Mouse (Mus musculus) common myeloid progenitor, adult 5-6 weeks (primary cell): ENCODE results near the gene Cacna2d4. TPM values are rescaled to one million over a fixed set of nuclear protein-coding genes. Genes with fewer than 3 reads are reported as not detected.
A peak's percentile ranks its signal among the peaks of the same experiment; 100 is the strongest.

Experiments used
- ATAC-seq: replicated peaks from 2 replicates; pipeline ENCODE4 v1.8.0; 2016; ENCODE audit warnings: low read depth, mild to moderate bottlenecking, moderate TSS enrichment, inconsistent platforms; ENCODE audit not compliant: poor library complexity, severe bottlenecking
- total RNA-seq: library from RNA; stranded (forward); fragments of 200-1000, 187-1606 nt; gene quantifications from 2 replicates; pipeline ENCODE4 v1.2.3, GENCODE M21; 2017

The Cacna2d4 gene
- total RNA-seq, 1 experiment from 2014 or later: 0.18 TPM

GRCm38 (mm10) chr6:119336124-119336523 is 99.8 kb downstream of the Cacna2d4 start:
- ATAC-seq: peak; percentile 62

DNA sequence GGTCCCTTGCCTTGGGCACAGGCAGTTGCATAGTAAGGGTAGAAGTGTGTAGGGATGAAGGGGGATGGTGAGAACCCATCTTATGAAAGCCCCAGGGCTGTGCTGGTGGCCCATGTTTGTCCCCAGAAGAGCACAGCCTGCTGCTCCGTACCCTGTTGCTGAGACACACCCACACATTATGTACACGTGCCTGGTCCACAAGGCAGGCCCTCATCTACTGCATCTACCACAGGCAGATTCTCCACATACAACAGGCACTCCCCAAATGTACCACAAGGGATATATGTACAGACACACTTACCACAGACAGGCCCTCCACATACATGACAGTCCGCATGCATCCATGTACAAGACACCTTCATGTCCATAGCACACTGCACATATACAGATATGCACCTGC is 101.0 kb downstream of the Cacna2d4 start:
- ATAC-seq: no peak

DNA sequence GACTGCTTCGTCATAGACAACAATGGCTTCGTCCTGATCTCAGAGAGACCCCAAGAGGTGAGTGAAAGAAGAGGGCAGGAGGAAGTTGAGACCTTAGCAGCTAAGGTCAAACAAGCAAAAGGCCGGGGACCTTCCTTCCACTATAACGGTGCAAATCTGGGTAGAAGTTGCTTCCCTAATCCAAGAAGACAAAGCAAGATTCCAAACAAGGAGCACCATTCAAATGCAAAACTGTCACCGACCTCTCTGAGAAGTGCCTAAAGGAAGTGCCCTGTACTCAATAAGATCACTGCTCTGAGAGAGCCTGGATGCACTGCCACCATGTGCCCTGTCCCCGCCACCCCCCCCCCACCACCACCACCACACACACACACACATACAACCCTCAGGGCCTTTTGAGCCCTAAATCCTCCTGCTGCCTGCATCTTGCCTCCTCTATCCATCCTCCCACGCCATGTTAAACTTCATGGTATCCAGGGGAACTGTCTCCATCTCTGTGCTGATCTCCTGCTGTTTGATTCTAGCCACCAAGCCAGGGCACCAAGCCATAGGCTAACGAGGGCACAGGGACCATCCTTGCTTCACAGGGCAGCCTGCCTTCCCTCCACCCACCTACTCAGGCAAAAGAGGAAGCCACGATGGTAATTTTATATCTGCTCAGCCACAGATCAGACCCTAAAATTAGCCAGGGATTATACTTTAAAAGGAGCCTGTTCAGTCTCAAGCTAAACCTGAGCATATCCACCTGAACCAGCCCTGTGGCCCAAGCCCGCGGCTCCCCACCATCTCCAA is 102.0 kb downstream of the Cacna2d4 start:
- peak; percentile 64 for ATAC-seq

DNA sequence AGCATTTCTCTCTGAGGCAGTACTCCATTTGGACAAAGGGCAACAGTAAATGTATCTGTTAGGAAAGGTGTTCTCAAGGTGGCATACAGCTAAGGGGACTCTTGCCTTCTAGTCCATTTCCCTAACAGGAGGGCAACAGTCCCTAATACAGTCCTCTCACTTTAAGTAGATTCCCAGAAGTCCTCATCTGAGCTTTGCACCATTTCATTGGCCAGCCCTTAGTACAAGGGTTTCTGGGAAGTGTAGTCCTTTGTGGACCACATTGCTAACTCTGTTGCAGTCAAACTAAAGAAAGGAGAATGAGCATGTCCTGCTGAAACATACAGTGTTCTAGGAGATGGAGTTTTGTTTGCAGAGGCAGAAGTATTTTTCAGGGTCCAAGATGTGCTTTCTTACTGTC is 105.1 kb downstream of the Cacna2d4 start:
- peak; percentile 66 for ATAC-seq

DNA sequence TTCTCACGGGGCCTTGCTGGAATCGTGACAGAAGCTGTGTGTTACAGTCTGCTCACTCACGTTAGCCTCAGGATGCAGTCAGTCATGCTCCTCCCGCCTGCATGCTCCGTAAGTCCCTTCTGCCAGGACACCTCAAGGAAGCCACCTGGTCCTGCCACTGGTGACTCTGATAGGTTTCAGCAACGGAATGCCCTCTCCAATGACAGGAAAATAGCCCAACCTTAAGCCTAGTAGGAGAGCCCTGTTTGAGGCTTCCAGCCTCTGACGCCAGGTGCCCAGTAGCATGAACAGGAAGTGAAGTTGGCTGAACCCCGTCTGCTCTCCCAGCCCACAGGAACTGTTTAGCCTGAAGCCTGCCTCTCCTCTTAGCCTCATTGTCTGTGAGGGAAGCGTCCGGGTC is 109.9 kb downstream of the Cacna2d4 start:
- peak; percentile 63 for ATAC-seq

DNA sequence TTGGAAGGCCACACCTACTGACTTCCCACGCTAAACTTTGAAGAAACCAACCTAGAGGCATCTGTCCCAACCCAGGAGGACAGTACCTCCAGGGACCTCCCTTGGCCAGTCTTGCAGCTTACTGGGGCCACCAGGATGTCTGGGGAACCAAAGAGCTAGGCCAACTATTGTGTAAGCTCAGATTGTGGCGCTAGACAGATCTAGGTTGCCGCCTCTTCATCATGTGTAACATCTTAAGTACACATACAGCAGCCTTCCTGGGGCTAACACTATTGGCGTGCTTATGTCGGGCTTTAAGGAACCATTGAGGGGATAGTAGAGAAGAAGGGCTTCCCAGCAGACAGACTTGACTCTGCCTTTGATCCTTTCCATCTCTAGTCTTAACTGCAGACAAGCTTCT is 111.5 kb downstream of the Cacna2d4 start:
- no peak for ATAC-seq

DNA sequence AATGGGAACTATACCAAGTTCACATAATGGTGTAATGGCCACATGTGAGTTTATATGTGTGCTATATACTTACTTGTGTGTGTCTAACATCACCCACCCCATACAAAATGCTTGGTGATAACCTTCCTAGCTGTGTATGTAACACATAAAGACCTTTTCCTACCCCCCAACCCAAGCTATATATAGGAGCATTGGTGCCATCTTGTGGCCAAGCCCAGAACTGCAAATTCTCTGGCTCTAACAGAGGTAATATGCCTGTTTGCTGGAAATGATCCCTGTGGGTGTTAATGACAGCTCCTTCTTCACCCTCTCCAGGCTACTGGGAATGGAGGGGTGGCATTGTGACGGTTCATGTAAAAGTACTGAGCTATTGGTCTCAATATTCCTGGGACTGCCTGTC is 111.9 kb downstream of the Cacna2d4 start:
- peak; percentile 60 for ATAC-seq

- no peak for ATAC-seq
These were observed 114.4 kb downstream of the Cacna2d4 start for GRCm38 (mm10) chr6:119350703-119351198.

DNA sequence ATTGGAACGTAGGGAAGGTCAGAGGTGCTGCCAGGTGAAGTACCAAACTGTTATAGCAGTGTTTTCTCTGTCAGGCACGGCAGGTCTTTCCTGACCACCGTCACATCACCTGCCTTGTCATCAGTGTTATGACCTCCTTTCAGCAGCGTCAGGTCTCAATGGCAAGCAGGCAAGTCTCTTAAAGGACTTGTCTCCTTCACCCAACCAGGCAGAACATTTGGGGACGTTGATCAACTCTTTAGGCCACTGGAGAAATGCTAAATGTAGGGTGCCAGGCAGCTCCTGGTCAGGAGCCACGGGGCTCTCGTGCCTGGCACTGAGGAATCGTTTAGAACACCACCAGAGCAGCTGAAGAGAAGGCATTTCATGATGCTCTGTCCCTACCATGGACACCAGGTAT is 115.3 kb downstream of the Cacna2d4 start:
- ATAC-seq: no peak

- ATAC-seq: no peak
These were observed 116.2 kb downstream of the Cacna2d4 start for GRCm38 (mm10) chr6:119352501-119352900.

- ATAC-seq: no peak
These were observed 121.8 kb downstream of the Cacna2d4 start for GRCm38 (mm10) chr6:119358020-119358571.

- ATAC-seq: peak; percentile 84
These were observed 123.9 kb downstream of the Cacna2d4 start for GRCm38 (mm10) chr6:119360250-119360649.

DNA sequence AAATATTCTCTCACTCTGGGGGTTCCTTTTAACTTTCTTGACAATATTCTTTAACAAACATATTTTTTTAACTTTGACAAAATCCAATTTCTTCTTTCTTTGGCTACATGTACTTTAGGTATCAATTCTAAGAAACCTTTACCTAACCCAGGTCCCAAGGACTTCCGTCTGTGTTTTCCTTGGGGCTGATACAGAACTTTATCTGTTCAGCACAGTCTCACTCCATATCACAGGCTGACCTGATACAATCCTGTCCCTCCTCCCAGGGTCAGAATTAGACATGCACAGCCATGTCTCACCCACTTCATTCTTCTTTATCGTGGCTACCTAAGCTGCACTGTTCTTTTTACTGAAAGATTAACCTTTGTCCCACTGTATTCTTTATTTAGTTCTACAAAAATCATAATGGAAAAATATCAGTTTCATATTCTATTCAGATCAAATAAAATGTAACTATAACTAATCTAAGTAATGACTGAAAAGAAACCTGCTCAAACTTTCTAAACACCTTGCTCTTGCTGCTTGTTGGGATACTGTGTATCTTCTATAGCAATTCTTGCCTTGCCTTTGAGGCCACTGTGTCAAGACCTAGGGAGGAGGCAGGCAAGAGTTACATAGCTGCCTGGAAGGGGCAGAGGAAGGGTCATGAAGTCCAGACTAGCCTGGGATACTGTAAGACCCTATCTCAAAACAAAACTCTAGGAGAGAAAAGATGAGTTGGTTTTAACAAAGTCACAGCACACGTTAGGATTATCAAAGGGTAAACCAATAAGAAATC is 124.8 kb downstream of the Cacna2d4 start:
- ATAC-seq: peak; percentile 59

DNA sequence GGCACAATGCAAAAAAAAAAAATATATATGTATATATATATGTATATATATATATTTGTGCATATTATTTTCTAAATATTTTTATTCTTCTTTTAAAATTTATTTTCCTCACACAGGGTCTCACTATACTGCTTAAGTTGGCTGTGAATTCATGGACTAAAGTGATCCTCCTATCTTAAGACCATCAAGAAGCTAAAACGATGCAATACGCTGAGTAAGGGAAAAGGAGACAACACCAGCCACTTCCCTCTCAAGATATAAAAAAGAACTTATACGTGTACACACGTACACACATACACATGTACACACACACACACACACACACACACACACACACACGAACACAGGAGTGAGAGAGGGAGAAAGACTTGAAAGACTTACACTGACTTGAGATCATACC is 127.3 kb downstream of the Cacna2d4 start:
- ATAC-seq: no peak

DNA sequence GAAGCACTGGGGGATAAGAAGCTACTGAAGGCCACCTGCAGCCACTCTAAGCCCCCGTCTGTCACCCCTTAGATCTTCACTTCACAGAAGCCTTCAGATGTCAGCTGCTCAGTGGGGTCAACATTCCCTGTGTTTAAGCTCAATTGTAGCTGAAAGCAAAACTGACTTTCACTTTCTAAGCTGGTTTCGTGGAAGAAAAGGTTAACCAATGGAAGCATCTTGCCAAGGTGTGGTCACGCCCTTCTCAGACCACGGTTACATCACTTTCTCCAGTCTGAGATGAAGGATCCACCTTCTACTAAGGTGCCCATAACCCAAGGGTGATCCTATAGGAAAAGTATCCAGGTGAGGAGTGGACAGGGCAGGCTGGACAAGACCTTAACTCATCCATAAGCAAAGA is 130.5 kb downstream of the Cacna2d4 start:
- peak; percentile 41; the same call in 1 of the 2 replicates for ATAC-seq

DNA sequence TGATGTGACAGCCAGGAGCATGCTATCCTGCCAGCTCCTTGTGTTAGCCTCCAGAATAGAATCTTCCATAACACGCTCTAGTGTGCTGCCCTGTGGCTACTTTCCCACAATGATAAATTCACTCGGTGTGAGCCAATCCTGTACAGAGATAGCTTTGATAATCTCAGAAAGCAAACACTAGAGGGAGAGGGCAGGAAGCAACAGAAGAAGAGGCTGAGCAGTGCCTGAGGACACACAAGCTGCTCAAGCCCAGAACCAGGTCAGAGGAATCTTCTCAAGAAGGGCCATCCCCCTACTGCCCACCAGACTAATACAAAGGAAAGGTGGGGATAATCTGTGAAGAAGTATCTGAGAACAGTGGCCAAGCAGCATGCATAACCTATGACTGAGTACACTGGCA is 131.1 kb downstream of the Cacna2d4 start:
- ATAC-seq: peak; percentile 53; the same call in 1 of the 2 replicates

- no peak for ATAC-seq
These were observed 135.3 kb downstream of the Cacna2d4 start for GRCm38 (mm10) chr6:119371624-119372023.

- no peak for ATAC-seq
These were observed 135.9 kb downstream of the Cacna2d4 start for GRCm38 (mm10) chr6:119372237-119372636.

- ATAC-seq: peak; percentile 60
These were observed 136.8 kb downstream of the Cacna2d4 start for GRCm38 (mm10) chr6:119373000-119373705.

DNA sequence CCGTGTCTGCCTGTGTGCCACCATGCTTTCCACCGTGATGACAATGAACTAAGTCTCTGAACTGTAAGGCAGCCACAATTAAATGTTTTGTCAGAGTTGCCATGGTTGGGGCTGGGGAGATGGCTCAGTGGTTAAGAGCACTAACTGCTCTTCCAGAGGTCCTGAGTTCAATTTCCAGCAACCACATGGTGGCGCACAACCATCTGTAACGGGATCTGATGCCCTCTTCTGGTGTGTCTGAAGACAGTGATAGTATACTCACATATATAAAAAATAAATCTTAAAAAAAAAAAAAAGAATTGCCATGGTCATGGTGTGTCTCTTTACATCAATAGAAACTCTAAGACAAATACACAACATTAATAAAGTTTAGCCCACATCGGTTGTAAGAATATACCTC is 138.7 kb downstream of the Cacna2d4 start:
- no peak for ATAC-seq
